Mouse (Mus musculus) cerebellum, adult 11-12 months (tissue): ENCODE measurements at regions not wholly inside any gene's neighbourhood (a gene's known extent, or its start where the extent isn't known, plus 50 kb on each side); places are given as distances from the start of the nearest gene placed in this dataset.

Experiments
- DNase-seq: peaks from one replicate; pipeline ENCODE4 v3.0.0; 2022

- no peak for DNase-seq
Measured at GRCm38 (mm10) chr11:114321527-114321926, 254.7 kb upstream of the Sdk2 start.

GRCm38 (mm10) chr11:114315274-114315673 lies 248.4 kb upstream of the Sdk2 start:
- no peak for DNase-seq

GRCm38 (mm10) chr11:114313652-114314051 lies 246.8 kb upstream of the Sdk2 start:
- no peak for DNase-seq

DNA sequence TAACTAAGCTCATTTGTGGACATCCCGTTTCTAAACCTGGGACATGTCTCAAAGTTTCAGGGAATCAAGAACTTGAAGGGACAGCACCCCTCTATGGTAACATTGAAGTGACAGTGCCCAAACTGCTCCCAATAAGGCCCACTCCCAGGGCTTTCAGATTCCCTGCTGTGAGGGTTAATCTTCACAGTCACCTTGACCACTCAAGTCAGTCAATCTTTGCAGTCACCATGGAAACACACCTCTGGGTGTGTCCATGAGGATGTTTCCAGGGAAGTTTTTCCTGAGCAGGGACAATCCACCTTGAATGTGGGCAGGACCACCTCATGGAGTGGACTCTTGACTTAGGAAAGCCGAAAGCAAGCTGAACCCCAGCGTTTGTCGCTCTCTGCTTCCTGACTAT lies 244.8 kb upstream of the Sdk2 start:
- DNase-seq, result no peak

GRCm38 (mm10) chr11:114303636-114304354 lies 236.9 kb upstream of the Sdk2 start:
- DNase-seq, result no peak

DNA sequence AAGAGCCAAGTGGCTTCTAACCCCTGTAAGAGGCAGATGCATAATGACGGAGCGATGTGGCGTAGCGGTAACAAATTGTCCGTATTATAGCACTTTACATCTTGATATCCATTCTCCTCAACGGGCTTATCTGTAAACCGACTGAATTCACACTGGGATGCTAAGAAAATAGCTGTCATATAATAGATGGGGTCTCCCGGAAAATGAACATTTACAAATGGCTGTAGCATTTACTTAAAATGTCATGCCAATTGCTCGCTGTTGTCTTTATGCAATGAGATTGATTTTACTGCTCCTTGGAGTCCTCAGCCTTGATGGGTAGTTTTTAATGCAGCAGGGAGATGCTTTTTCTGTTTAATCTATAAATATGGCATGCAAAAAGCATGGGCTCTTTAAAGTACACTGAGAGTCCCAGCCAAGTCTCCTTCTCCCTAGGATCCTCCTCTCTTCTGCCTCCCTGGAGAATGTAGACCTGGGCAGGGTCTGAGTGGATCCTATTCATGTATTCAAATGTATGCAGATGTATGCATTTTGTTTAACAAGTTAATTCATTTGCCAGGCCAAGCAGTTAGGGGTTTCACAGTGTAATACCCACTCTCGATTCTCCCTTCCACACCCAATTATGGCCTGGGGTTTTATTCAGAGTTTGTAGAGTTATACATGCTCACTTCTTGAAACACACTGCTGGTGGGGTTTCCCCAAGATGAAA lies 233.9 kb upstream of the Sdk2 start:
- no peak for DNase-seq

DNA sequence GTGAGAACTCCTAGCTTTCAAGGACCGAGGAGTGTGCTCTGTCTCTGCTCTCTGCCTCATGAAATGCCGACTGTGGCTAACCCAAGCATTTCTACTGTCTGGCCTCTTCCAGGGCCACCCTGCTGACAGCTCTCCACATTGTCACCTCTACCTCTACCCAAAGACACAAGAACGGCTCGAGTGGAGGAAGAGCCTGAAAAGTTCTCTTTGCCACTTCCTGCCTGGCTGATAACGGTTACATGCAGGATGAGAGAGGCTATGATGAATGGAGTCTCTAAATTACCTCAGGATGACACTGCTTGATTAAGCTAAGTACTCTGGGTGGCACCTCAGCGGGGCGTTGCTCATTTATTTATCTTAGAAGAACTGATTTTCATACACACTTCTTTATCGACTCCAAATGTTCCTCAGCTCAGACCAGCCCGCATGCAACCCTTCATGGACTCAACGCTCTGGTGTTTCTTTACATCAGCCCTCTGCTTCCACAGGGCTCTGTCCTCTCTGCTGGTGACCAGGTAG lies 230.0 kb upstream of the Sdk2 start:
- DNase-seq, result no peak

- peak; percentile 32 for DNase-seq
Measured at GRCm38 (mm10) chr11:114294511-114295250, 227.8 kb upstream of the Sdk2 start.

GRCm38 (mm10) chr11:114291258-114291657 lies 224.4 kb upstream of the Sdk2 start:
- DNase-seq, result no peak

- peak; percentile 9 for DNase-seq
Measured at GRCm38 (mm10) chr11:114289946-114290345, 223.1 kb upstream of the Sdk2 start.

GRCm38 (mm10) chr11:114284820-114285666 lies 218.2 kb upstream of the Sdk2 start:
- no peak for DNase-seq

GRCm38 (mm10) chr11:114283208-114283607 lies 216.4 kb upstream of the Sdk2 start:
- peak; percentile 11 for DNase-seq

DNA sequence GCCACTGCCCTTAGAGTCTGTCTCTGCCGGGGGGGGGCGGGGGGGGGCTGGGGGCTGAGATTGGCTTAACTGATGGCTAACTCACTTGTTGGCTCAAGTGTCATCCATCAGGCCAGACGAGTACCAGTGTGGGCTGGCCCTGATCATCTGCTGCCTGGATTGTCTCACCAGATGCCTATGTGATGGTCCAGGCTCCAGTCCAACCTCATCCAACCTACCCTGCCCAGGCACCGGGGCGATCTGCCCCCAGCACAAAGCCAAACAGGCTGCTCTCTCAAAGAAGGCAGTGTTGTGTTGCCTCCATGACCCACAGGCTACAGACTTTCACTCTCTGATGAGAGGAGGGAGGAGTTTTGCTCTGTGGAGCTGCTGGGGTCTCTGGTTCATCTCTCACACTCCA lies 215.7 kb upstream of the Sdk2 start:
- no peak for DNase-seq

GRCm38 (mm10) chr11:114281846-114282245 lies 215.0 kb upstream of the Sdk2 start:
- DNase-seq, result no peak

GRCm38 (mm10) chr11:114281041-114281695 lies 214.3 kb upstream of the Sdk2 start:
- no peak for DNase-seq

GRCm38 (mm10) chr11:114277513-114278304 lies 210.9 kb upstream of the Sdk2 start:
- DNase-seq, result no peak

DNA sequence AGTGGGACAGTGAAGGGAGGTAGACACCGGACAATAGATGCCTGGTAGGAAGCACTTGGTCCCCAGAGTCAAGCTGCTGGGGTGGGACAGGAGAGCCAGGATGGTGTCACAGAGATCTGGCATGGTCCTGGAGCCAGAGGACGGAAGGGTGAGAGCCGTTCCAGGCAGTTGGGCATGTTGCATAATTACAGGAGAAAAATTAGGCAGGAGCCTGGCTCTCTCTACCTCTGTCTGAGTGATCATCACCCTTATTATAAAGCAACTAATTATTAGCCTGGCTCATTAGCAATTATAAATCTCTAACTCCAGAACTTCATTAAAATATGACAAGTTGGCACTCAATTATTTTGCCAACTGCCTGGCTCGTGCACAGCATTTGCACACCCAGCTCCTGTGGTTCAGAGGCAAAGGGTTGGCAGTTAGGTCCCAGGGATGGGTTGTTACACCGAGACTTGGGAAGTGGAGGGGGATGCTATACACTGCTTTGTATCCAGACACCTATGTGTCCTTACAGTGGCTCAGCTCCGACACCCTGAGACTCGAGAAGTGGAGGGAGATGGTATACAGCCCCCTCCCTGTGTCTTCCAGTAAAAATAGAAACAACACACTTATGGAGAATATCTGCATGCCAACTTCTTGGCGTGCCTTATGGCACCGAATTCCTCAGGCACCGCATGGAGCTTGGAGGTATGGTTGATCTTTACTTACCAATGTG lies 203.7 kb upstream of the Sdk2 start:
- DNase-seq, result no peak

GRCm38 (mm10) chr11:114261959-114262358 lies 195.1 kb upstream of the Sdk2 start:
- no peak for DNase-seq

DNA sequence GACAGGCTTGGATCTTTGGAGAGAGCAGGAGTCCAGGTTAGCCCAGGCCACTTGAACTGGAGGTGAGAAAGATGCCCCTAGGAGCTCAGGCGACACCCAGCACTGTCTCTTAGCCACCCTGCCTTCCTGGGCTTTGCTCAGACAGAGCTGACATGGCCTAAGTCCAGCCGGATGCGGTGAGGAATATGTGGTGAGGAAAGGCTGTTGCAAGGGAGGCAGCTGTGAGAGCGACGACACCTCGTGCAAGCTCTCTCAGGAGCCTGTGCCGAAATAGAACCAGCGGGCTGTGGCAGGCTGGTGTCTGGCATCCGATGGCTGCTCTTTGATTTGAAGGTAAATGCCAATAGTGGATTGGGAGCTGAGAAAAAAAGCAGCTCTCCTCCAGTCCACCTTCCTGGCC lies 191.4 kb upstream of the Sdk2 start:
- no peak for DNase-seq

DNA sequence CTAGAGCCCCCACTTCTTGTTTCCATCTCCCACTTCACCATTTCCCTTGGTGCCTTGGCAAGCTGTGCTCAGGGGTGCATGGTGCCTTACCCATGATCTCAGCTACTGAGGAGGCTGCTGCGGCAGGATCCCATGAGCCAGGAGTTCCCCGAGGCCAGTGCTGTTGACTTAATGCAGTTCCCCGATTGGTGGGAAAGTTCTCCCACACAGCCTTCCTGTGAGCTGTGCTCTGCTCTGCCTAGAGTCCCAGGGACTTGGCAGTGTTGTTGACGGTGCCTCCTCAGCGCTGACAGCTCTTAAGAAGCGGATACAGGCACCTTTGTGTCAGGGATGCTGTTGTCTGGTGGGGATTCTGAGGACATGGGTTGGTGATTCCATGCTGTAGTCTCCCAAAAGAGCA lies 190.9 kb upstream of the Sdk2 start:
- DNase-seq, result no peak

- no peak for DNase-seq
Measured at GRCm38 (mm10) chr11:114257061-114257460, 190.2 kb upstream of the Sdk2 start.
